Mouse (Mus musculus) MEL (cell line): Measurements from ENCODE around the gene Tbxa2r. TPM values are rescaled to one million over a fixed set of nuclear protein-coding genes. Genes with fewer than 3 reads are reported as not detected.

Source experiments
- DNase-seq: peaks from one replicate; pipeline ENCODE4 v3.0.0; 2011; ENCODE audit warnings: low read depth, low spot score
- H3K27ac ChIP-seq: 2 replicates; pipeline ENCODE4 v1.5.1; 2012; ENCODE audit warnings: low read depth, mild to moderate bottlenecking, control low read depth, low read length, moderate library complexity; ENCODE audit not compliant: control insufficient read depth
- H3K27me3 ChIP-seq, 2 experiments: fragments of 150-350 bp in 1 of 2; sonication (generic) in 1 of 2; 2 replicates each; pipeline ENCODE4 v1.6.1; 2012; ENCODE audit warnings: low read length in 2 of 2, mild to moderate bottlenecking in 2 of 2, improper control_type of control experiment in 1 of 2, moderate library complexity in 1 of 2; ENCODE audit not compliant: insufficient read depth in 2 of 2, control insufficient read depth in 1 of 2
- H3K36me3 ChIP-seq, 2 experiments: 2 replicates each; pipeline ENCODE4 v1.6.1; 2012 to 2014; ENCODE audit warnings: low read length in 2 of 2, improper control_type of control experiment in 1 of 2, inconsistent platforms in 1 of 2, mild to moderate bottlenecking in 1 of 2; ENCODE audit not compliant: insufficient read depth in 2 of 2, control insufficient read depth in 1 of 2
- H3K4me1 ChIP-seq, 2 experiments: fragments of 150-350 bp in 1 of 2; sonication (generic) in 1 of 2; 2 replicates each; pipeline ENCODE4 v1.6.1; 2012; ENCODE audit warnings: low read length in 2 of 2, improper control_type of control experiment in 1 of 2, mild to moderate bottlenecking in 1 of 2; ENCODE audit not compliant: insufficient read depth in 2 of 2, control insufficient read depth in 1 of 2
- H3K4me3 ChIP-seq, 2 experiments: fragments of 150-350 bp in 1 of 2; sonication (generic) in 1 of 2; 2 replicates each; pipeline ENCODE4 v1.5.1; 2012; ENCODE audit warnings: low read depth in 2 of 2, low read length in 2 of 2, mild to moderate bottlenecking in 2 of 2, moderate library complexity in 2 of 2, control low read depth in 1 of 2, improper control_type of control experiment in 1 of 2; ENCODE audit not compliant: control insufficient read depth in 1 of 2, insufficient read depth in 1 of 2
- H3K79me2 ChIP-seq: 2 replicates; pipeline ENCODE4 v1.6.1; 2012; ENCODE audit warnings: mild to moderate bottlenecking, low read length, moderate library complexity; ENCODE audit not compliant: control insufficient read depth, poor library complexity, insufficient read depth
- H3K9ac ChIP-seq: 2 replicates; pipeline ENCODE4 v1.6.1; 2012; ENCODE audit warnings: low read depth, mild to moderate bottlenecking, control low read depth, low read length, moderate library complexity; ENCODE audit not compliant: control insufficient read depth, poor library complexity, severe bottlenecking
- H3K9me3 ChIP-seq: fragments of 150-350 bp; sonication (generic); replicated peaks from 2 replicates; pipeline ENCODE4 v1.6.1; 2012; ENCODE audit warnings: mild to moderate bottlenecking, low read length, improper control_type of control experiment, moderate library complexity; ENCODE audit not compliant: insufficient read depth
- BHLHE40 ChIP-seq: IDR thresholded peaks from 2 replicates; pipeline ENCODE4 v1.6.1; 2012; ENCODE audit warnings: low read depth, mild to moderate bottlenecking, inconsistent platforms, low read length, improper control_type of control experiment, borderline replicate concordance
- CHD2 ChIP-seq: IDR thresholded peaks from 2 replicates; pipeline ENCODE4 v1.6.1; 2011; ENCODE audit warnings: low read length, improper control_type of control experiment
- ELF1 ChIP-seq: IDR thresholded peaks from 2 replicates; pipeline ENCODE4 v1.6.1; 2014; ENCODE audit warnings: low read depth, mild to moderate bottlenecking, inconsistent platforms, low read length, improper control_type of control experiment, moderate library complexity
- ETS1 ChIP-seq: IDR thresholded peaks from 2 replicates; pipeline ENCODE4 v1.6.1; 2012; ENCODE audit warnings: low read depth, mild to moderate bottlenecking, inconsistent platforms, low read length, improper control_type of control experiment, moderate library complexity
- GABPA ChIP-seq: IDR thresholded peaks from 2 replicates; pipeline ENCODE4 v1.6.1; 2012; ENCODE audit warnings: low read depth, mild to moderate bottlenecking, inconsistent platforms, low read length, improper control_type of control experiment, moderate library complexity
- HCFC1 ChIP-seq: IDR thresholded peaks from 2 replicates; pipeline ENCODE4 v1.6.1; 2012; ENCODE audit warnings: low read depth, mild to moderate bottlenecking, inconsistent platforms, low read length, improper control_type of control experiment, moderate library complexity
- JUND ChIP-seq: IDR thresholded peaks from 2 replicates; pipeline ENCODE4 v1.6.1; 2011; ENCODE audit warnings: low read depth, mild to moderate bottlenecking, improper control_type of control experiment, low read length
- MAX ChIP-seq: IDR thresholded peaks from 2 replicates; pipeline ENCODE4 v1.6.1; 2011; ENCODE audit warnings: low read length, improper control_type of control experiment
- SIN3A ChIP-seq: IDR thresholded peaks from 2 replicates; pipeline ENCODE4 v1.6.1; 2012; ENCODE audit warnings: low read length, improper control_type of control experiment, inconsistent platforms
- TBP ChIP-seq: IDR thresholded peaks from 2 replicates; pipeline ENCODE4 v1.8.0; 2011; ENCODE audit warnings: low read depth, low read length, improper control_type of control experiment
- USF1 ChIP-seq: IDR thresholded peaks from 2 replicates; pipeline ENCODE4 v1.6.1; 2014; ENCODE audit warnings: low read depth, mild to moderate bottlenecking, inconsistent platforms, low read length, improper control_type of control experiment, moderate library complexity
- ZMIZ1 ChIP-seq: IDR thresholded peaks from 2 replicates; pipeline ENCODE4 v1.6.1; 2012; ENCODE audit warnings: low read depth, mild to moderate bottlenecking, inconsistent platforms, low read length, improper control_type of control experiment, moderate library complexity
- polyA plus RNA-seq, 2 experiments: library from polyadenylated mRNA; stranded (reverse) in 1 of 2; unstranded in 1 of 2; fragments of >175 nt in 1 of 2; fragments of >200 nt in 1 of 2; gene quantifications; 2 replicates each; pipeline versions ENCODE4 v1.2.1 to v1.2.4; 2012; ENCODE audit warnings: low replicate concordance in 2 of 2, low read depth in 1 of 2; ENCODE audit not compliant: insufficient read length in 2 of 2, insufficient read depth in 1 of 2, missing spikeins in 1 of 2
- total RNA-seq: library from RNA; depleted of rRNA; stranded (reverse); fragments of 300-350 nt; gene quantifications from 2 replicates; pipeline ENCODE4 v1.2.3, GENCODE M21; 2012

Gene Tbxa2r
- total and polyA plus RNA-seq, 3 experiments: 0.31 TPM; not detected in 2

GRCm38 (mm10) chr10:81360721-81361120 is 32.2 kb downstream of the Tbxa2r start:
- no peak for TF ChIP-seq CHD2
- 0 out of 2 replicates have a peak, but pooled peaks have one; percentile 10 for TF ChIP-seq USF1
- no peak for TF ChIP-seq JUND
- TF ChIP-seq ELF1: no peak
- no peak for TF ChIP-seq BHLHE40
- no peak for TF ChIP-seq ZMIZ1
- no peak overlapping the region for H3K27ac ChIP-seq
- H3K4me1 ChIP-seq: peaks cover 0 to 23% of the 10 kb centered on the region in 2 experiments; a peak in 3 of 4 replicates
- DNase-seq: no peak
- no peak overlapping the region for H3K9ac ChIP-seq
- H3K9me3 ChIP-seq: no peaks in the 10 kb centered on the region
- H3K27me3 ChIP-seq: no peaks in the 10 kb centered on the region
- peaks cover 0 to 11% of the 10 kb centered on the region in 2 experiments; a peak in 3 of 4 replicates for H3K36me3 ChIP-seq
- H3K4me3 ChIP-seq: no peak overlapping the region
- peaks cover 27% of the 10 kb centered on the region for H3K79me2 ChIP-seq

GRCm38 (mm10) chr10:81362336-81362949 is 33.9 kb downstream of the Tbxa2r start:
- Histone ChIP-seq H3K27ac (no peak overlapping the region), H3K4me1 (peaks cover 0 to 15% of the 10 kb centered on the region in 2 experiments; a peak in 2 of 4 replicates), H3K9ac (no peak overlapping the region), H3K79me2 (peaks cover 24% of the 10 kb centered on the region), H3K4me3 (no peak overlapping the region), H3K27me3 (no peaks in the 10 kb centered on the region), H3K9me3 (no peaks in the 10 kb centered on the region), H3K36me3 (peaks cover 0 to 6% of the 10 kb centered on the region in 2 experiments; a peak in 2 of 4 replicates)
- DNase-seq: peak; percentile 52
- TF ChIP-seq SIN3A: 0 out of 2 replicates have a peak, but pooled peaks have one; percentile 22
- 0 out of 2 replicates have a peak, but pooled peaks have one; percentile 38 for TF ChIP-seq HCFC1
- TF ChIP-seq TBP: no peak

- peaks cover 12% of the 10 kb centered on the region for H3K79me2 ChIP-seq
- H3K36me3 ChIP-seq: peaks cover 0 to 4% of the 10 kb centered on the region in 2 experiments; a peak in 2 of 4 replicates
- no peak overlapping the region for H3K9ac ChIP-seq
- DNase-seq: no peak
- H3K27me3 ChIP-seq: no peaks in the 10 kb centered on the region
- no peak overlapping the region for H3K27ac ChIP-seq
- TF ChIP-seq MAX (no peak), ETS1 (no peak), HCFC1 (no peak), GABPA (no peak)
- no peaks in the 10 kb centered on the region for H3K9me3 ChIP-seq
- H3K4me3 ChIP-seq: no peak overlapping the region
- peaks cover 0 to 11% of the 10 kb centered on the region in 2 experiments; a peak in 2 of 4 replicates for H3K4me1 ChIP-seq
Observed at GRCm38 (mm10) chr10:81363436-81364346, 35.2 kb downstream of the Tbxa2r start.
